Mouse (Mus musculus): ENCODE results near the gene Dpy19l3.

DNA sequence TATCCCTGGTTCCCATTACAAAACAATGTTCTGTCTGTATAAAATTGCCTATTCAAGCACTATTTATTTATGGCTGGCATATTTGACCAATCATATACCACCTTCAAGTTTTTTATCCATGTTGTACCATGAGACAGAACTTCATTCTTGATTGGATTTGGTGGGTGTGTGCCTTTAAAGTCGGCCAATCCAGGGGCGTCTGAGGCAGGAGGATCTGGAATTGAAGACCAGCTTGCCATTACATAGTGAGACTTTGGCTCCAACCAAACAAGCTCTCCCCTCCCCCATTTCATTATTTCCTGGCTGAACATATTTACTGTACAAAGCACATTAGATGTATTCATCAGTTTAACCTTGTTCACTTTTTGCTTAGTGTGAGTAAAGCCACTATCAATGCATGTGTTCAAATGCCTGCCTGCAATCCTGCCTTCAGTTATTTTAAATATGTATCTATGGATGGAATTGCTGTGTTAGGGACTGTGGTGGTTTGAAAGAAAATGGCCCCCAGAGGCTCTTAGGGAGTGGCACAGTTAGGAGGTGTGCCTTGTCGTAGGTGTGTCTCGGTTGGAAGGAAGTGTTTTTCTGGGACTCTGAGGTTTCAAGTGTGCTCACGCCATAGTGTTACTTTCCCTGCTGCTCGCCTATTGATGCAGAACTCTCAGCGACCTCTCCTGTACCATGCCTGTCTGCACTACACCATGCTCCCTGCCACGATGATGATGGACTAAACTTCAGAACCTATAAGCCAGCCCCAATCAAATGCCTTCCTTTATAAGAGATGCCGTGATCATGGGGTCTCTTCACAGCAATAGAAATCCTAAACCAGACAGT is 105.8 kb downstream of the Dpy19l3 start:
- TF ChIP-seq CTCF (IDR thresholded peaks at IDR 0.05; ENCODE audit: extremely low read depth, insufficient read length, insufficient replicate concordance, low read depth, low read length) (no peak), POLR2A (IDR thresholded peaks at IDR 0.05; ENCODE audit: low read depth, low read length) (no peak)

Measured in small intestine, adult 2 months (tissue).